Mouse (Mus musculus) cortical plate, adult 2 months (tissue): ENCODE results near the gene D17H6S53E.

ENCODE experiments used
- CTCF ChIP-seq: fragments of 200-500 bp; IDR thresholded peaks from 2 replicates; pipeline ENCODE4 v1.5.1; 2011; ENCODE audit warnings: mild to moderate bottlenecking, control low read depth, low read length; ENCODE audit not compliant: insufficient read depth; ENCODE audit errors: extremely low read depth
- POLR2A ChIP-seq: fragments of 200-500 bp; IDR thresholded peaks from 2 replicates; pipeline ENCODE4 v1.6.1; 2011; ENCODE audit warnings: mild to moderate bottlenecking, low read length, control low read depth; ENCODE audit not compliant: insufficient read depth; ENCODE audit errors: extremely low read depth

DNA sequence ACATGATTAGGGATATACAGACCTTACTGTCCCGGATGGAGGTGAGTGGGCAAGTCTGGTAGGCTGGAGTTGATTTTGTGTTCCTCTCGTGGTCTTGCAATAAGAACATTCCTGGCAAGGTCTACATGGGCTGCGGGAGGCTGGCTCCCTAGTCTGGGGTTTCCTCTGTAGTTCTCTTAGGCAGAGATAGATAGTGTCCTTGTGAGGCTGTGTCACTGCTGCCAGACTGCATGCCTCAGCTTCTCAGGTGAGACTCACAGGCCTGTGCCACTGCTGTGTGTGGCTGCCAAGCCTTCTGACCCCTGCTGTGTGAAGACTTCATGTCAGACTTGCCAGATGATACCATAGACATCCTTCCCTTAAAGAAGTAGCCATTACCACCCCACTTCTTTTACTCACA is 13.1 kb downstream of the D17H6S53E start:
- no peak for TF ChIP-seq CTCF
- no peak for TF ChIP-seq POLR2A
